Mouse (Mus musculus) left cerebral cortex, postnatal 36 days (tissue): Measurements from ENCODE around the gene Ift122. TPM values are rescaled to one million over a fixed set of nuclear protein-coding genes. Genes with fewer than 3 reads are reported as not detected.
"Not testable (repeated sequence)": the region's sequence is repeated elsewhere in the genome, so short reads cannot be mapped to it uniquely, and the experiment has no call there.

Experiments used
- DNase-seq, 2 experiments: peaks; one replicate each; pipeline ENCODE4 v3.0.0; 2021 to 2022; ENCODE audit warnings: low spot score in 2 of 2, mixed read lengths in 1 of 2
- intact Hi-C: fragments of 180-260 bp; cut with DNase I; formaldehyde crosslinking; loops from one replicate; pipeline ENCODE4 v1.15.1; 2025
- total RNA-seq, 2 experiments: library from RNA; stranded (reverse); gene quantifications; 2 replicates each; pipeline ENCODE4 v1.2.3; 2021

The Ift122 gene
- 10 to 100 TPM; 27.0 to 31.0 TPM for total RNA-seq

- peak; percentile 99 for DNase-seq
- intact Hi-C loops: loop anchor here (5.0 to 10.0 kb wide), 2 partner anchors 52 to 144 kb away; partner anchors contain the start of gene Plxnd1
These were observed at the start of gene Ift122, which contains the start of gene Mbd4 for GRCm38 (mm10) chr6:115853091-115853813. Gene Ift122, plus strand, starts transcription at chr6:115853470. Gene Mbd4, minus strand, starts transcription at chr6:115853371.

DNA sequence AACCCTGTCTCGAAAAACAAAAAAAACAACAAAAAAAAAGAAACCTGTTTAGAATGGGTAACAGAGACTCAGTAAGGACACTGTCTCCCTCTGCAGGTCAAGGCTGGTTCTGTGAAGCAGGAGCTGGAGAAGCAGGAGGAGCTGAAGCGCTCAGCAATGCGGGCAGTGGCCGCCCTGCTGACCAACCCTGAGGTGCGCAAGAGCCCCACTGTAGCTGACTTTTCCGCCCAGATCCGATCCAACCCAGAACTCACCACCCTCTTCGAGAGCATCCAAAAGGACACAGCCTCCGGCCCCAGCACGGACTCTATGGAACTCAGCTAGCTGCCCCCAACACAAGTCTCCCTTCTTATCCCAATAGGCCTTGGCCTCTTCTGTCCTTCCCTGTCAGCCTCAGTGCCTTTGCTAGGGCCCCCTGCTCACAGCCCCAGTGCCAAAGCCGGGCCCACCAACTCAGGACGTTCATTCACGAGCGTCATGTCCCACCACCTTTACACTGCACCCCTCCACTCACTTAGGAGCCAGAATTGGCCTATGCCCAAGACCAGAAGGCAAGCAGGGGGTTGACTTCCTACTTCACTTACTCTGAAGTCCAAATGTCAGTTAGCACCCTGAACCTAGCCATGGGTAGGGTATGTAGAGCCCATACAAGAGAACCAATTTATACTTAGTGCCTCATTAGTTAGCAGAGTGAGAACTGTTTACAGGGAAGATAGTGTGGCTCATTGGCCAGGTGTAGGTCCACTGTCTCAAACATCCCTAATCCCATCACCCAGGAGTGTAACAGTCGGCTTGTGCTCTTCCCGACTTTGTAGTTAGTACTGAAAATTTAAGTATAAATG, 49.5 kb upstream of the Ift122 start:
- intact Hi-C loops: no loop called here

DNA sequence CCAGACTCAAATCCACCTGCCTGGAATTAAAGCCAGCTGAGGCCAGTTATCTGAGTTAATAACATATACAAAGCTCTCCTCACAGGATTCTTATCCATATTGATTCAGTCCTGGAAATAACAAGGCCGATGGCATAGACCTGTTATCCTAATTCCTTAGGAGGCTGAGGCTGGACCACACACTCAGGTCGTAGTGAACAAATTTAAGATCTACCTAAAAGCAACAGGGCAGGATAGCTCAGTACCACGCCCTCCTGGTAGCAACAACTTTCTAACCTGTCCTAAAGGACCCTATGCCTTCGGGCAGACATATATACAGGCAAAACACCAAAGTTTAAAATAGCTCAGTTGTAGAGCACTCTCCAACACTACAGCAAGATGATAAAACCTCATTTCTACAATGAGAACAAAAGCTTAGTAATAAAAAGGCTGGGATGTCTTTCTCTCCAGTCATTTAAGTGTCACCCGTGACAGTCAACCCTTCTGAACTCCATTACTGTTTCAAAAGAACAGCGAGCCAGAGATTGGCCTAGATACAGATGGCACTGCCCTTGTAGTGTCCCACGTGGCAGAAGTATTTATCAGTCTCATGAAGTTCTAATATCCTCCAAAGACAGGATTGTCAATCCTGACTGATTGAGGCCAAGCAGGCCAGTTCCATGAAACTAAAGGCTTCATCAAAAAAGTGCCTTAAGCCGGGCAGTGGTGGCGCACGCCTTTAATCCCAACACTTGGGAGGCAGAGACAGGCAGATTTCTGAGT, 48.7 kb upstream of the Ift122 start:
- intact Hi-C loops: loop anchor here (5.0 kb wide), 1 partner anchor 127 kb away; the partner anchor contains the start of gene Raf1
- no peak for DNase-seq

More for the DNA sequence above, 49.5 kb upstream of the Ift122 start:
- peak; percentile 58 to 66 for DNase-seq

GRCm38 (mm10) chr6:115807464-115808195, 45.6 kb upstream of the Ift122 start:
- DNase-seq: no peak
- intact Hi-C loops: loop anchor here (5.0 kb wide), 1 partner anchor 130 kb away; the partner anchor contains the start of gene Raf1

DNA sequence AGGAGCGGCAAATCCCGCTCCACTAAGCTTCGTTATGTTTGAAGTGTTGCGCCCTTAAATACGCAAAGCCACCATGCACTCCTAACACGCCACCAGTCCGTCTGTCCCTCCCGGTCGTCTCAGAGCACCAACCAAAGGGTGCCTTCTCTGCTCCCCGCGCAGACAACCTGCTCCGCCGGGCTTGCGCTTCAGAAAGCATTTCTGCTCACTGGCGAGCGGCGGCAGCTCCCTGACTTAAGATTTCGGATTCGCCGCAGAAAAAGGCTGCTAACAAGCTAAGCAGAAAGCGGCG, 45.1 kb upstream of the Ift122 start:
- intact Hi-C loops: loop anchor here (5.0 kb wide), 1 partner anchor 131 kb away; the partner anchor contains the start of gene Raf1
- DNase-seq: no peak

DNA sequence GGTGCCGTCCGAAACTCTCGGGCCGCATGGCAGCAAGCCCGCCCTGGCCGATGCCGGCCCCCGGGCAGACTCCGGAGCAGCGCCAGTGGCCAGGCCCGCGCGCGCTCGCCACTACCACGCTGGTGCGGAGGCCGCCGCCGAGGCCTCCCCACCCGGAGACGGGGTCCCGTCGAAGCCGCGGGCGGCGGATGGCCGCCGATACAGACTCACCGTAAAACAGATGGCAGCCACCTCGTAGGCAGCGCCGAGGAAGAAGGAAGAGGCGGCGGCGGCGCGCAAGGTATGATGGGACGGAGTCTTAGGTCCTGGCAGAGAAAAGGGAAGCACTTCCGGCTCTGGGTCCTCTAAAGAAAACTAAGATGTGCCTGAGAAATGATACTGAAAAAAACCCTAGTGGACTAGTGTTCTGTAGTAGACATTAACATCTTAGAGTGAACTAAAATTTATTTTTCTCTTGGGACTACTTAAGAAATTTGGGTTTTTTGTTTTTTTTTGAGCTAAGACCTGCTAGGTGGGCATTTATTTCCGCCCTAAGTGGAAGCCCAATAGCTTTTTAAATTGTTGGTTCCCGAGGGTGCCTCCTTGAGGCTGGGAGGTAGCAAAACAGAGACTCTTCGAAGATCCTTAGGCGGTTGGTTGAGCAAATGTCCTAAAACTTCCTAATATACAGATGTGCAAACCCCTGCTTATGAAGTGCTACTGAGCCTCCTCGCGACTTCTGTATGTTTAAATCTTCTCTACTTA, 44.6 kb upstream of the Ift122 start, which contains the start of gene Rpl32:
Gene Rpl32 (minus strand): TSS at position 260 of the 744 bp plus-strand sequence.
- DNase-seq: peak; percentile 89 to 91
- intact Hi-C loops: loop anchor here (5.0 kb wide), 1 partner anchor 131 kb away; the partner anchor contains the start of gene Raf1

DNA sequence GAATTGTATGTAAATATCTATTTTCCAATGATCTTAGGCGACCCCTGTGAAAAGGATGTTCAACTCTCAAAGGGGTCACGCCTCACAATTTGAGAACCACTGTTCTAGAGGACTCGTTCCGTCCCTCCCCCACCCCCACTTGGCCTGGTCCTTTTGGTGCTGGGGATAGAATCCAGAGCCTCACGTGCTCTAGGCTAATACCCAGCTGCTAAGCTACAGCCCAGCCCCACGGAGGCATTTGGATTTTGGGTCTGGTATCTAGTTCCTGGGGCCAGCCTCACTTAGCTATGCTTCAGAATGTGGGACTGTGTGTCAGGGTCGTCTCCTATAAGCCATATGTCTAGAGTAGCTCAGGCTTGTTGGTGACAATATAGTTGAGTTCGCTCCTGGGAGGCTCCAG, 41.7 kb upstream of the Ift122 start:
- intact Hi-C loops: no loop called here
- no peak for DNase-seq

DNA sequence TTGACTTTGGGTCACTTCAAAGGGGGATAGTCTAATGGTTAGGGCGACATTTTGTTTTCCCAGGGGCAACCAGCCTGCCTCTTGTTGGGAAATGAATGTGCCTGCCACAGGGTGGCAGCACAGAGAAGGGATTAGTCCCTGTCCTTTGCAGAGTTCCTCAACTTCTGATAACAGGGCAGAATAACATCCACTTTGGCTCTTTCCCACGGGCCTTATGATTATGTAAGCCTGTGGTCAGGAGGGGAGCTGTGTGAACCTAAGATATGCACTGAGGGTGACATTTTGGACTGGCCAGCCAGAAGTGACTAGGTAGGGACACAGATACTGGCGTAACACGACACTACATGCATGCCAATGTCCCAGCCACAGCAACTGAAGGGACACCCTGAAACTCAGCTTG, 39.2 kb upstream of the Ift122 start:
- peak; percentile 31 to 47 for DNase-seq
- intact Hi-C loops: no loop called here

GRCm38 (mm10) chr6:115815041-115815440, 38.2 kb upstream of the Ift122 start:
- intact Hi-C loops: no loop called here
- DNase-seq: no peak

GRCm38 (mm10) chr6:115818129-115818528, 35.1 kb upstream of the Ift122 start:
- no peak for DNase-seq
- intact Hi-C loops: no loop called here

GRCm38 (mm10) chr6:115821216-115821993, 31.9 kb upstream of the Ift122 start:
- intact Hi-C loops: no loop called here

GRCm38 (mm10) chr6:115823850-115824464, 29.3 kb upstream of the Ift122 start:
- DNase-seq, intact Hi-C loops: not testable (repeated sequence)

More at GRCm38 (mm10) chr6:115821216-115821993, 31.9 kb upstream of the Ift122 start:
- DNase-seq: no peak

- intact Hi-C loops: no loop called here
- no peak for DNase-seq
These were observed 22.3 kb upstream of the Ift122 start for GRCm38 (mm10) chr6:115830779-115831601.

DNA sequence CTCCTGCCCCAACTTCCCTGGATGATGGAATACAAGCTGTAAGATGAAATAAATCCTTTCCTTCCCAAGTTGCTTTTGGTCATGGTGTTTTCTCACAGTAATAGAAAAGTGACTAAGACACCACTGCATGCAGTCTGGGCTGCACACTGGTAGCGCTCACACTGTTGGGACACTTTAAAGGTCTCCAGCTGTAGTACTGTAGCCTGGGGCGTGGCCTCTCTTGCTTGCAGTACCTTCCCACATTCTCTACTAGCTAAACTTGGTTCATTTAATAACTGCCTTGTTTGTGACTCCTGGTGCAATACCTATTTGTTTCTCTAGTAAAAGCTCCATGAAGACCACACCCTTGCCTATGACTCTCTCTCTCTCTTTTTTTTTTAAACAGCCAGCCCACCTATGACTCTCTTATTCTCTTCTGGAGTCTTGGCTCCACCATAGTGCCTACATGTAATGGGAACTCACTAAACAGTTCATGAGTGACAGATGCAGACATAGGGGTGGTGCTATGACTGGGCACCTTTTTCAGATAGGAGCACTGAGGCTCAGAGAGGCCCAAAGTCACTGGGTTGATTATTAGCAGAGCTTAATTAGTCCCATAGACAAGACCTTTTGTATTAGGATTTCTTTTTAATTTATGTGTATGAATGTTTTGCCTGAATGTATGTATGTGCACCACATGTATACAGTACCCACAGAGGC, 21.0 kb upstream of the Ift122 start:
- intact Hi-C loops: no loop called here
- DNase-seq: no peak

- no peak for DNase-seq
- intact Hi-C loops: no loop called here
These were observed 19.4 kb upstream of the Ift122 start for GRCm38 (mm10) chr6:115833861-115834260.

DNA sequence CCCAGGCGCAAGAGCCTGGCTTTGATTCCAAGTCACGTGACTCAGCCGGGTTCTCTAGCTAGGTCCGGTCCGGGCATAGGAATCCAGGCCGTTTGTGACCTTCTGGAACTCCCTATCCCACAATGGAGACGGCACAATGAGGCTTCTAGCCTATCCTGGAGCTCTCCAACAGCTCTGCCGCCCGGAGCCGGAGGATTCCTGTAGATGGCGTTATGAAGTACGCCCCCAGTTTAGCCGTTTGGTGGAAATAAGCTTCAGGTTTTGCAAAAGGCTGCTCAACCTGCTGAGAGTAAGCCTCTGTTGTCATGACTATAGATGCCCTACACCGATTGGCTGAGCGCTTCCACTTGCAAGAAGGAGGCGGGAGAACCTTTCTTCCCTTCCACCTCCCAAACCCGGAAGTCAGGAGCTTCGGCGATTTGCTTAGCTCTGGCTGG, 15.1 kb upstream of the Ift122 start, which contains the start of gene Efcab12:
Gene Efcab12 (minus strand): TSS at position 252 of the 437 bp plus-strand sequence.
- intact Hi-C loops: no loop called here
- peak; percentile 65 to 68 for DNase-seq
